Mouse (Mus musculus): Measurements from ENCODE around the gene Tsnaxip1. TPM values are rescaled to one million over a fixed set of nuclear protein-coding genes. Genes with fewer than 3 reads are reported as not detected.
A peak's percentile ranks its signal among the peaks of the same experiment; 100 is the strongest.

Gene Tsnaxip1
- polyA plus RNA-seq, 1 experiment: not detected

GRCm38 (mm10) chr8:105856168-105856835 is 28.8 kb downstream of the Tsnaxip1 start:
- no peak for DNase-seq (ENCODE audit: low read depth, low spot score)
- WGBS: 16% methylated on average over 15 of the region's 15 CpGs

- WGBS: 81% methylated on average over 5 of the region's 5 CpGs
Observed at GRCm38 (mm10) chr8:105858495-105858894, 31.0 kb downstream of the Tsnaxip1 start.

GRCm38 (mm10) chr8:105859314-105859713 is 31.8 kb downstream of the Tsnaxip1 start:
- WGBS: 59% methylated on average over 5 of the region's 5 CpGs
- DNase-seq (ENCODE audit: low read depth, low spot score): no peak

More at GRCm38 (mm10) chr8:105858495-105858894, 31.0 kb downstream of the Tsnaxip1 start:
- DNase-seq (ENCODE audit: low read depth, low spot score): no peak

GRCm38 (mm10) chr8:105860143-105860981 is 32.8 kb downstream of the Tsnaxip1 start, which contains the start of gene Nutf2:
Gene Nutf2 (plus strand): TSS chr8:105860580.
- peak; percentile 95 for DNase-seq (ENCODE audit: low read depth, low spot score)
- WGBS: under 1% methylated on average over 59 of the region's 59 CpGs

GRCm38 (mm10) chr8:105861951-105862350 is 34.4 kb downstream of the Tsnaxip1 start:
- no peak for DNase-seq (ENCODE audit: low read depth, low spot score)
- 0% methylated on average over 1 of the region's 1 CpGs for WGBS

- DNase-seq (ENCODE audit: low read depth, low spot score): no peak
- 81% methylated on average over 6 of the region's 6 CpGs for WGBS
Observed at GRCm38 (mm10) chr8:105866364-105867029, 39.0 kb downstream of the Tsnaxip1 start.

- 75% methylated on average over 6 of the region's 6 CpGs for WGBS
Observed at GRCm38 (mm10) chr8:105874301-105874700, 46.8 kb downstream of the Tsnaxip1 start.

GRCm38 (mm10) chr8:105880754-105881520 is 53.4 kb downstream of the Tsnaxip1 start, which contains the start of gene Edc4:
Gene Edc4 (plus strand): TSS chr8:105880881.
- peak; percentile 67 for DNase-seq (ENCODE audit: low read depth, low spot score)
- WGBS: under 1% methylated on average over 45 of the region's 45 CpGs

More at GRCm38 (mm10) chr8:105874301-105874700, 46.8 kb downstream of the Tsnaxip1 start:
- no peak for DNase-seq (ENCODE audit: low read depth, low spot score)

- WGBS: 97% methylated on average over 12 of the region's 12 CpGs
- no peak for DNase-seq (ENCODE audit: low read depth, low spot score)
Observed at GRCm38 (mm10) chr8:105889756-105890465, 62.4 kb downstream of the Tsnaxip1 start.

GRCm38 (mm10) chr8:105890870-105891269 is 63.3 kb downstream of the Tsnaxip1 start:
- no peak for DNase-seq (ENCODE audit: low read depth, low spot score)
- WGBS: 69% methylated on average over 6 of the region's 6 CpGs

GRCm38 (mm10) chr8:105892432-105892831 is 64.9 kb downstream of the Tsnaxip1 start:
- 80% methylated on average over 6 of the region's 6 CpGs for WGBS

GRCm38 (mm10) chr8:105893339-105893738 is 65.8 kb downstream of the Tsnaxip1 start, which contains the start of gene Nrn1l:
Gene Nrn1l (plus strand): TSS chr8:105893567.
- DNase-seq (ENCODE audit: low read depth, low spot score): no peak
- 30% methylated on average over 11 of the region's 11 CpGs for WGBS

More at GRCm38 (mm10) chr8:105892432-105892831, 64.9 kb downstream of the Tsnaxip1 start:
- no peak for DNase-seq (ENCODE audit: low read depth, low spot score)

Other genes starting within 250 kb of the Tsnaxip1 start
- gene Ripor1, start 222.5 kb upstream of the Tsnaxip1 start, polyA plus RNA-seq (2012; rRNA removed): 7.1 and 10.2 TPM in 2 replicates
- 9.2 and 14.7 TPM in 2 replicates for gene Ctcf, start 191.2 kb upstream of the Tsnaxip1 start, polyA plus RNA-seq (2012; rRNA removed)
- gene Agrp, start 190.3 kb upstream of the Tsnaxip1 start, polyA plus RNA-seq (2012; rRNA removed): 0.21 and 0.32 TPM in 2 replicates
- gene Carmil2, start 141.5 kb upstream of the Tsnaxip1 start, polyA plus RNA-seq (2012; rRNA removed): 4.1 and 4.3 TPM in 2 replicates
- 25.5 and 26.4 TPM in 2 replicates for gene Acd, start 126.6 kb upstream of the Tsnaxip1 start, polyA plus RNA-seq (2012; rRNA removed)
- gene Pard6a, start 126.6 kb upstream of the Tsnaxip1 start, polyA plus RNA-seq (2012; rRNA removed): 9.2 and 11.5 TPM in 2 replicates
- not detected in 2 replicates for gene 4933405L10Rik, start 120.1 kb upstream of the Tsnaxip1 start, polyA plus RNA-seq (2012; rRNA removed)
- 5.8 and 6.6 TPM in 2 replicates for gene Enkd1, start 119.5 kb upstream of the Tsnaxip1 start, polyA plus RNA-seq (2012; rRNA removed)
- 5.6 and 8.7 TPM in 2 replicates for gene Gfod2, start 69.1 kb upstream of the Tsnaxip1 start, polyA plus RNA-seq (2012; rRNA removed)
- gene Ranbp10, start 381 bp upstream of the Tsnaxip1 start, polyA plus RNA-seq (2012; rRNA removed): 13.9 and 20.0 TPM in 2 replicates
- gene Cenpt, start 25.5 kb downstream of the Tsnaxip1 start, polyA plus RNA-seq (2012; rRNA removed): 20.5 and 20.6 TPM in 2 replicates
- 30.3 and 34.5 TPM in 2 replicates for gene Thap11, start 27.4 kb downstream of the Tsnaxip1 start, polyA plus RNA-seq (2012; rRNA removed)
- gene Nutf2, start 32.8 kb downstream of the Tsnaxip1 start, polyA plus RNA-seq (2012; rRNA removed): 32.0 and 34.5 TPM in 2 replicates
- 37.7 and 51.4 TPM in 2 replicates for gene Edc4, start 53.1 kb downstream of the Tsnaxip1 start, polyA plus RNA-seq (2012; rRNA removed)
- 0.84 and 1.2 TPM in 2 replicates for gene Nrn1l, start 65.8 kb downstream of the Tsnaxip1 start, polyA plus RNA-seq (2012; rRNA removed)
- 20.2 and 21.8 TPM in 2 replicates for gene Pskh1, start 72.7 kb downstream of the Tsnaxip1 start, polyA plus RNA-seq (2012; rRNA removed)
- 6.3 and 8.0 TPM in 2 replicates for gene Ctrl, start 106.1 kb downstream of the Tsnaxip1 start, polyA plus RNA-seq (2012; rRNA removed)
- 659 and 697 TPM in 2 replicates for gene Psmb10, start 110.7 kb downstream of the Tsnaxip1 start, polyA plus RNA-seq (2012; rRNA removed)
- 0.89 and 1.0 TPM in 2 replicates for gene Lcat, start 115.7 kb downstream of the Tsnaxip1 start, polyA plus RNA-seq (2012; rRNA removed)
- 9.0 and 12.6 TPM in 2 replicates for gene Slc12a4, start 138.4 kb downstream of the Tsnaxip1 start, polyA plus RNA-seq (2012; rRNA removed)
- gene Dpep3, start 151.7 kb downstream of the Tsnaxip1 start, polyA plus RNA-seq (2012; rRNA removed): 0.10 and 0.14 TPM in 2 replicates
- gene Dus2, start 163.6 kb downstream of the Tsnaxip1 start, polyA plus RNA-seq (2012; rRNA removed): 7.2 and 9.9 TPM in 2 replicates
- not detected in 2 replicates for gene Dpep2nb, start 178.2 kb downstream of the Tsnaxip1 start, polyA plus RNA-seq (2012; rRNA removed)
- gene Ddx28, start 184.2 kb downstream of the Tsnaxip1 start, polyA plus RNA-seq (2012; rRNA removed): 6.3 and 6.7 TPM in 2 replicates
- gene Nfatc3, start 231.1 kb downstream of the Tsnaxip1 start, polyA plus RNA-seq (2012; rRNA removed): 14.8 and 27.1 TPM in 2 replicates

All from large intestine, adult 2 months (tissue).